Mouse (Mus musculus): ENCODE data around the gene Wdr83. TPM values are rescaled to one million over a fixed set of nuclear protein-coding genes. Genes with fewer than 3 reads are reported as not detected.
"Not testable (repeated sequence)": the region's sequence is repeated elsewhere in the genome, so short reads cannot be mapped to it uniquely, and the experiment has no call there.

Wdr83 gene
- total RNA-seq (2022): 10 to 100 TPM; 20.1 to 32.5 (median 26.4) TPM

- no peak for DNase-seq (ENCODE audit: low spot score in 2 of 2)
Measured at GRCm38 (mm10) chr8:85081216-85081555, at the start of gene Wdr83. TSS of gene Wdr83 (minus strand) at chr8:85081306.

- DNase-seq (ENCODE audit: low spot score in 2 of 2): no peak
Measured at GRCm38 (mm10) chr8:85123691-85124090, 42.6 kb upstream of the Wdr83 start.

GRCm38 (mm10) chr8:85122995-85123394 is 41.9 kb upstream of the Wdr83 start, which contains the start of gene Zfp791:
TSS of gene Zfp791 (minus strand) at chr8:85123095.
- no peak for DNase-seq (ENCODE audit: low spot score in 2 of 2)

- DNase-seq (ENCODE audit: low spot score in 2 of 2): not testable (repeated sequence)
Measured at GRCm38 (mm10) chr8:85120251-85120650, 39.1 kb upstream of the Wdr83 start.

DNA sequence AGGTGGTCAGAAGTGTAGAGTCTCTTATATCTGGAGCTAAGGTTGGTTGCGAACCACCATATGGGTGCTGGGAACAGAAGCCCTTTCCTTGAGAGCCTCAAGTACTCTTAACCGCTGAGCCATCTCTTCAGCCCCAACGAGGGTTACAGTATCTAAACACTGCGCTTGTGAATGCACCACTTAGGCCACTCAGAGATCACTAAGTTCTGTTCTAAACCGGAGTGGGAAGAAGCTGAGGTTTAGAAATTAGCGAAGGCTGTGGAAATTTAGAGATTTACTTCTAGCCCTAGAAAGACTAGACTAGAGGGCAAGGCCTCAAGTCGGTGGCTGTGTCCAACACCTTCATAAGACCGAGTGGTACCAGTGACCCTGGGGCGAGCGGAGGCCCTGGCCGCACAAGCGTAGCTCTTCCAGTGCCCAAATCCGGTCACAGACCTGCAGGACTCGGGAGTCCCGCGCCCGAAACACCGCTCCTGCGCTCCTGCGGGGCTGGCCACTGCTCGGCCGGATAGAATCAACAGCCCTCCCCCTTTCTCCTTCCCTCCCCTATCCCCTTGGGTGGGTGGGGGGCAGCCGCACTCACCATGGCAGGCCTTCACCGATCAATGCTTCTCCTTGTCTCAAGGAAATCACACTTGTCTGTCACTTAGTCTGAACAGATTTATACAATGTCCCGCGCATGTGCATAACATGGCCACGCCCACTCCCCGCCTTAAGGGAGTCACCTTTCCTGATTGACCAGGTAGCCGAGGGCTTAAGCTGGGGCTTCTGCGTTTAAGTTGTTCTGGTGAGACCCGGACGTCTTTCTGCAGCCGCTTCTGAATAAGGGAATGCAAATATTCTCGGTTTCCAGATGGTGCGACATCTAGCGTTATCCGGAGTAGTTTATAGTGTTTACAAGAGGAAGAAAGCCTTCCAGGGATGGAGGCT is 38.2 kb upstream of the Wdr83 start:
- peak; percentile 61 to 80 for DNase-seq (ENCODE audit: low spot score in 2 of 2)

- no peak for DNase-seq (ENCODE audit: low spot score in 2 of 2)
Measured at GRCm38 (mm10) chr8:85116984-85117383, 35.9 kb upstream of the Wdr83 start.

DNA sequence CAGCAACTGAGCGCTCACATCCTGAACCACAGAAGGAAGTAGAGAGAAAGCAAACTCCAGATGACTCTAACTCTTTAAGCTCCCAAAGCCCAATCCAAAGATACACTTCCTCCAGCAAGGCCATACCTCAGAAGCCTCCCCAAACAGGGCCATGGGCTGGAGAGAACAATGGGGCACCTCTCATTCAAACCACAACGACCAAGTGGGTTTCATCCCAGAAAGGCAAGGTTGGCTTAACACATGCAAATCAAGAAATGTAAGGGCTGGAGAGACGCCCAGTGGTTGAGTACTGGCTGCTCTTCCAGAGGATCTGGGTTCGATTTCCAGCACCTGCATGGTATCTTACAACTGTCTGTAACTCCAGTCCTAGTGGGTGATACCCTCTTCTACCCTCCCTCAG is 34.4 kb upstream of the Wdr83 start:
- no peak for DNase-seq (ENCODE audit: low spot score in 2 of 2)

- DNase-seq (ENCODE audit: low spot score in 2 of 2): no peak
Measured at GRCm38 (mm10) chr8:85113241-85113640, 32.1 kb upstream of the Wdr83 start.

GRCm38 (mm10) chr8:85100076-85100665 is 19.1 kb upstream of the Wdr83 start:
- DNase-seq (ENCODE audit: low spot score in 2 of 2): no peak

GRCm38 (mm10) chr8:85096850-85097249 is 15.7 kb upstream of the Wdr83 start:
- no peak for DNase-seq (ENCODE audit: low spot score in 2 of 2)

- no peak for DNase-seq (ENCODE audit: low spot score in 2 of 2)
Measured at GRCm38 (mm10) chr8:85096196-85096595, 15.1 kb upstream of the Wdr83 start.

GRCm38 (mm10) chr8:85095566-85095965 is 14.5 kb upstream of the Wdr83 start:
- DNase-seq (ENCODE audit: low spot score in 2 of 2): no peak

DNA sequence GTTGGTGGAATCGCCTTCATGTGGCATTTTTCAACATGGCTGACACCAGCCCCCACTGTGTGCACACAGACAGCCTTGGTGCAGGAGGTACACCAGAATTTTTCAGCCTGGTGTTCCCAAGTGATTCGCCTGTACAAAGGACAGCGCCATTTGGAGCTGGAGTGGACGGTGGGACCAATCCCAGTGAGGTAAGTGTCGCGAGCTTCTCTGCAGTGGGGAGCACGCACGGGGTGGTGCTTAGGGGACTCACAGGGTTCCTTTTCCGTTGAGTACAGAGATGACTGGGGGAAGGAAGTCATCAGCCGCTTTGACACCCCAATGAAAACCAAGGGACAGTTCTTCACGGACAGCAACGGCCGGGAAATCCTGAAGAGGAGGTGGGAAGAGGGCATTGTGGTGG is 13.9 kb upstream of the Wdr83 start:
- DNase-seq (ENCODE audit: low spot score in 2 of 2): no peak

GRCm38 (mm10) chr8:85091526-85092090 is 10.5 kb upstream of the Wdr83 start:
- no peak for DNase-seq (ENCODE audit: low spot score in 2 of 2)

GRCm38 (mm10) chr8:85090856-85091255 is 9.8 kb upstream of the Wdr83 start:
- no peak for DNase-seq (ENCODE audit: low spot score in 2 of 2)

DNA sequence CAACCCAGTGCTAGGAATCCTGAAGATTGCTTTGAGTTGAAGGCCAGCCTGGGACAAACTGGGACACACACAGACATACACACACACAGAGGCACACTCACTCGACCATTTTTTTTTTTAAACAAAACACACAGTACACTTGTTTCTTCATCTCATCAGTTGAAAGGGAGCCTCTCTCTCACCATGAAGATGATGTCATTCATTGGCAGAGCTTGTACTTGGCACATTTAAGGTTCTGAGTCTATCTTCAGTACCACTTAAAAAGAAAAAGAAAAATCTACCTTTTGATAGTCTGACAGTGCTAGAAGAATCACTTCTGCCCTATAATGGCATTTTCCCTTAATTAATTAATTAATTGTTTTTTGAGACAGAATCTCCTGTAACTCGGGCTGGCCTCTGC is 7.7 kb upstream of the Wdr83 start:
- DNase-seq (ENCODE audit: low spot score in 2 of 2): no peak

DNA sequence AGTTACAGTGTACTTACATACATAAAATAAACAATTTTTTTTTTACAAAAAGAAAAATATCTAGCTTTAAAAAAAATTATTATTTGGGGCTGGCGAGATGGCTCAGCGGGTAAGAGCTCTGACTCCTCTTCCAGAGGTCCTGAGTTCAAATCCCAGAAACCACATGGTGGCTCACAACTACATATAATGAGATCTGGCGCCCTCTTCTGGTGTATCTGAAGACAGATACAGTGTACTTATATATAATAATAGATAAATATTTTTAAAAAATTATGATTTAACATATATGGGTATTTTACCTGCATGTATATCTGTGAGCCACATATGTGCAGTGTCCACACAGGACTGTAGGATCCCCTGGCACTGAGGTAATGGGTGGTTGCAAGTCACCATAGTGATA is 5.1 kb upstream of the Wdr83 start:
- DNase-seq (ENCODE audit: low spot score in 2 of 2): no peak

- DNase-seq (ENCODE audit: low spot score in 2 of 2): no peak
Measured at GRCm38 (mm10) chr8:85084633-85085032, 3.5 kb upstream of the Wdr83 start.

DNA sequence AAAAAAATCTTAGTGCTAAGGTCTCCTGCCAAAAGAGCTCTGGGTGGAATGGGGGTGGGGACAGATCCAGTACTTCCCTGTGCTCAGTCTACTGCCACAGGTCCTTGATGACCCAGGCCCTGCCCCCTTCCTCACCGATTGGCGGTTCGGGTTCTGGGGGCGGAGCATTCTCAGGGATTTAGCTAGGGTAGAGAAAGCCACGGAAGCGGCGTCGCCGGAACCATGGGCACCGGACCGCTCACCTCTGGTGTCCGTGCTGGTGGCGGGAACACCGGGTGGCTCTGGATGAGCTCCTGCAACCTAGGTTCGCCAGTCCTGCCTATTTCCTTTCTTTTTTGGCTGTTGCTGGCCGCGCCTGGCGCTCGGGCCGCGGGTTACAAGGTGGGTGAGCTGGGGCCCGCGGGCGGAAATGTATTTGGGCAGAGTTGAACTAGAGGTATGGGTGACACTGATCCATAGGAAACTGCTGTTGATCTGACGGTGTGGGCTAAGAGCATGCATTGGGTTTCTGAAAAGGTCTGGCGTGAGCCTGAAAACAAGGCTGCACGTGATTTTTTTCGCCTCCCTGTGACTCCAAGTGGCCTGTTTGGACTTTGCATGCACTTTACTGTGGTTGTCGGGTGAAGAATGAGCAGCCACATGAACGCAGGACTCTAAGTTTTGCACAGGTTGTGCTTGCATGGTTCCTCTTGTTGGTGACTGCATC is 2.2 kb upstream of the Wdr83 start, which contains the start of gene Man2b1:
Man2b1 (plus strand) TSS at position 163 of the 706 bp plus-strand sequence.
- DNase-seq (ENCODE audit: low spot score in 2 of 2): peak; percentile 82 to 86

DNA sequence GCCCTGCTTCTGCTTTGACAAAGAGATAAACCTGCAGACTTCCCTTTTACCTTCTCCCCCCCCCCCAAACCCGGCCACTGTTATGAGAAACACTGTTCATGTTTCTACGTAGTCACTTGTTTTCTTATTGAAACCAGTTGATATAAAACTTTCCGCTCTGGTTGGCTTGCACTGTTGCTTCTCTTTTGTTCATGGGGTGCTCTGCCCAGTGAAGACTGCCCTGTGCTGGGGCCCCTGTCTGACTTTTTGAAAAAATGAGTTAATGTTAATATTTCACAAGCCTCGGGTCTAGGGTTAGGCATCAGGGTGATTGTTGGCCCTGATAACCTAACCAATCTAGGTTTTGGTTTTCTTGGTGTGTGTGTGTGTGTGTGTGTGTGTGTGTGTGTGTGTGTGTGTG is 1.1 kb upstream of the Wdr83 start:
- not testable (repeated sequence) for DNase-seq (ENCODE audit: low spot score in 2 of 2)

GRCm38 (mm10) chr8:85080532-85081215 is 432 bp downstream of the Wdr83 start, which contains the start of gene Wdr83os:
TSS of gene Wdr83os (plus strand) at chr8:85080740.
- no peak for DNase-seq (ENCODE audit: low spot score in 2 of 2)
